Mouse (Mus musculus) B cell, adult (primary cell): ENCODE data around the gene Olfr1031. TPM values are rescaled to one million over a fixed set of nuclear protein-coding genes. Genes with fewer than 3 reads are reported as not detected.

Experiments
- total RNA-seq: library from RNA; stranded (reverse); gene quantifications from 4 replicates; pipeline ENCODE4 v1.2.4, GENCODE M21; 2023; ENCODE audit not compliant: inconsistent age

Olfr1031 gene
- total RNA-seq = not detected in 4 replicates

DNA sequence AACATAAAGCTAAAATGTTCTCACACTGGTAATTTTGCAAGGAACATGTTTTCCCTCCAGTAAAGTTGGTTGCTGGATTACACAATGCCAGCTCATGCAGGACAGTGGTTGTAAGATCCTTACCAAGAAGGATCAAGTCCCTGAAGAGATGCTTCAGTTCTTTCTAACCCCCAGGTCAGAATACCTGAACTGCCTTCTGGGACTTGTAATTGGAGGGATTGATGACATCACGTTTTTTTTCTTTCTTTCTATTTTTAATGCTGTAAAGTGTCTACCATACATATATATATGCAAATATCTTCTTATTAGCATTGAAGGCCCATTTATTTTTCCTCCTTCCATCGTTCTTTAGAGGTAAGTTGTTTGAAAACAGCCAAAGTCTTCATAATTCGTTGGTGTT, at the start of gene Olfr1031:
Gene Olfr1031, plus strand, starts transcription at position 301 of the 400 bp plus-strand sequence.

DNA sequence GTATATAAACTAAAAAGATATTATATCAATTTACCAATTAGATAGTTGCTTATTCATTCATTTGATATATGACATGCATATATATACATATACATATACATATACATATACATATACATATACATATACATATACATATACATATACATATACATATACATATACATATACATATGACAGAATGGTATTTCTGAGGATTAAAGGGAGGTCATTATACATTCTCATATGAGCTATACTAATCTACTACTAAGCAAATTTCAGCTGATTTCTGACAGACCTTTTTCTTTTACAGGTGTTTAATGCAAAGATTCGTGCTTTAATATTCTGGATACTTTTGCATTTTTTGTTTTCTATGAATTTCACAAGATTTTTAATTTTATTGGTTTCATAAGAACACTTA, 40.0 kb upstream of the Olfr1031 start, which contains the start of gene Olfr1028:
Gene Olfr1028, plus strand, starts transcription at position 301 of the 400 bp plus-strand sequence.

DNA sequence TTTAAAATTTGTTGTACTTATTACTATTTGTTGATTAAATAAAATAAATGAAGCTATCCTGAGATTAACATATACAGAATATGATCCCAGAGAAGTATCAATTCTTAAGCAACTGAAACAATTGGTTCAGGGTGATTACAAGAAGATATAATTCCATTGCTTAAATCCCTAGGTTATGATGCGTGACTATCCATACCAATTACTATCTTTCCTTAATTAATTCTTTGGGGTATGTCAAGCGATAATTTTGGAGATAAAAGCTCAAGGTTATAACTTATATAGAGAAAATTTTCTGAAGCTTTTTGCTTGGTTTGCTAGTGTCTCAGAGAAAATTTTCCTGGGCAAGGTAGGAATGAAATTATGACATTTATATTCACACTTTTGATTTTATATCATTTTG, 16.5 kb upstream of the Olfr1031 start, which contains the start of gene Olfr1029:
Gene Olfr1029, plus strand, starts transcription at position 301 of the 400 bp plus-strand sequence.

DNA sequence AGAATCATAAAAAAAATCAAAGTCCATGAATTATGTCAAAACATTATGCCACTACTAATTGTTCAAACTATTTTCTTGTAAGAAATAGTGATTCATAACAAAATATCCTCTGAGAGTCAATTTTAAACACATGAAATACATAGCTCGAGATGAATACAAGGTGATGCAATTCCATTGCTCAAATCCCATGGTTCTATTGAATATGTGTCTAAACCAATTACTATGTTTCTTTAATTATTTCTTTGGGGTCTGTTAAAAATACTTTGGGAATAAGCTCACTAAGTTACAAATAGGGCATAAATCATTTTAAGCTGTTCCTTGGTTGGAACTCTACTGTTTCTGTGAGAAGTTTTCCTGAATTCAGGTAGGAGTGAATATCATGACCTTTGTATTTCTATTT, 11.1 kb upstream of the Olfr1031 start, which contains the start of gene Olfr1030:
Gene Olfr1030, plus strand, starts transcription at position 301 of the 400 bp plus-strand sequence.

DNA sequence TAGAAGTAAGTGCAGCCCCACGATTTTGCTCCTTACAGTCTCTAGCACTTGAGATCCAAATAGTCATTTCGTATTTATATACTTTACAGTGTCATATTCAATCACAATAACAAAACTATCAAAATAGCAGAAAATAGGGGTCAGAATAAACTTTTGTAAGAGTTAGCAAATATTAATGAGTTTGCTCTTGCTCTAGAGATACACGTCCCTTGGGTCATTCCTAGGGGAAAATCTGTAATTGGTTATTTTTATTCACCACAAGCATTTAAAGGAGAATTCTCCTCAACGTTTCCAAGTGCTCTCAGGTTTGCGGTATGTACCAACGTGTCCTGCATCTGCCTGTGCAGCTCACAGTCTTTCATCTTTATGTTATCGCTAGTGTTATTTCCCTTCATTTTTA, 15.1 kb downstream of the Olfr1031 start, which contains the start of gene Olfr1032:
Gene Olfr1032, plus strand, starts transcription at position 301 of the 400 bp plus-strand sequence.

DNA sequence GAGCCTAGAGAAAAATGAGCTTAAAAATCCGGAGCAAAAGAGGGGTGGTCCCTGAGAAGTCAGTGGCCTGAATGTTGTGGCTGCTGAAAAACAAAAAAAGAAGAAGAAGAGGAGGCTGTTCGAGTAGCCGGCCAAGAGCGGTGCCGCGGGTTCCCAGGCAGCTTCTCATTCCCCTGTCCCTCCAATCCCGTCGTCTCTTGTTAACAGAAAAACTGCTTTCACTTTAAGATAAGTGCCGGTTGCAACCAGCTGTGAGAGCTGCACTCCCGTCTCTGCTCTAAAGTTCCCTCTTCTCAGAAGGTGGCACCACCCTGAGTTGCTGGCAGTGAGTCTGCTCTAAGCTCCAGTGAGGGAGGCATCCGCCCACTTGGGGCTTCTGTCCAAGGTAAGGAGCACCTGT, 30.3 kb downstream of the Olfr1031 start, which contains the start of gene Olfr1033:
Gene Olfr1033, plus strand, starts transcription at position 228 of the 400 bp plus-strand sequence.

Other genes starting within 250 kb of the Olfr1031 start
- not detected in 4 replicates for gene Olfr1012, start 227.5 kb upstream of the Olfr1031 start, total RNA-seq
- gene Olfr1013, start 223.2 kb upstream of the Olfr1031 start, total RNA-seq = not detected in 4 replicates
- not detected in 4 replicates for gene Olfr1014, start 217.6 kb upstream of the Olfr1031 start, total RNA-seq
- not detected in 4 replicates for gene Olfr1015, start 208.3 kb upstream of the Olfr1031 start, total RNA-seq
- not detected in 4 replicates for gene Olfr1016, start 187.8 kb upstream of the Olfr1031 start, total RNA-seq
- not detected in 4 replicates for gene Olfr1018, start 171.8 kb upstream of the Olfr1031 start, total RNA-seq
- gene Olfr1019, start 144.8 kb upstream of the Olfr1031 start, total RNA-seq = not detected in 4 replicates
- gene Olfr1020, start 143.3 kb upstream of the Olfr1031 start, total RNA-seq = not detected in 4 replicates
- gene Olfr1022, start 121.7 kb upstream of the Olfr1031 start, total RNA-seq = not detected in 4 replicates
- not detected in 4 replicates for gene Olfr1023, start 104.7 kb upstream of the Olfr1031 start, total RNA-seq
- not detected in 4 replicates for gene Olfr1024, start 85.3 kb upstream of the Olfr1031 start, total RNA-seq
- not detected in 4 replicates for gene Olfr1025-ps1, start 75.1 kb upstream of the Olfr1031 start, total RNA-seq
- gene Olfr1026, start 68.7 kb upstream of the Olfr1031 start, total RNA-seq = not detected in 4 replicates
- gene Olfr1028, start 39.9 kb upstream of the Olfr1031 start, total RNA-seq = not detected in 4 replicates
- 0.12 TPM in 1 of 4 replicates, not detected in the others for gene Olfr1029, start 16.4 kb upstream of the Olfr1031 start, total RNA-seq
- not detected in 4 replicates for gene Olfr1030, start 11.0 kb upstream of the Olfr1031 start, total RNA-seq
- not detected in 4 replicates for gene Olfr1032, start 15.2 kb downstream of the Olfr1031 start, total RNA-seq
- gene Olfr1033, start 30.3 kb downstream of the Olfr1031 start, total RNA-seq = not detected in 4 replicates
- not detected in 4 replicates for gene Olfr1034, start 55.6 kb downstream of the Olfr1031 start, total RNA-seq
- gene Olfr1036, start 83.7 kb downstream of the Olfr1031 start, total RNA-seq = not detected in 4 replicates
- gene Olfr1037, start 97.1 kb downstream of the Olfr1031 start, total RNA-seq = not detected in 4 replicates
- gene Olfr1039, start 145.6 kb downstream of the Olfr1031 start, total RNA-seq = not detected in 4 replicates
- not detected in 4 replicates for gene Olfr1040, start 156.4 kb downstream of the Olfr1031 start, total RNA-seq
- gene Olfr1042, start 171.5 kb downstream of the Olfr1031 start, total RNA-seq = not detected in 4 replicates
- not detected in 4 replicates for gene Olfr1043, start 177.2 kb downstream of the Olfr1031 start, total RNA-seq
- gene Olfr1044, start 187.5 kb downstream of the Olfr1031 start, total RNA-seq = not detected in 4 replicates
- not detected in 4 replicates for gene Olfr52, start 195.4 kb downstream of the Olfr1031 start, total RNA-seq
- gene Olfr1045, start 212.7 kb downstream of the Olfr1031 start, total RNA-seq = not detected in 4 replicates
- not detected in 4 replicates for gene Olfr1046, start 229.0 kb downstream of the Olfr1031 start, total RNA-seq
- gene Olfr1047, start 241.1 kb downstream of the Olfr1031 start, total RNA-seq = not detected in 4 replicates
- not detected in 4 replicates for gene Olfr1048, start 250.0 kb downstream of the Olfr1031 start, total RNA-seq